Mouse (Mus musculus) forebrain, postnatal 0 days (tissue): ENCODE measurements around the gene Acsl6. TPM values are rescaled to one million over a fixed set of nuclear protein-coding genes. Genes with fewer than 3 reads are reported as not detected.
A peak's percentile ranks its signal among the peaks of the same experiment; 100 is the strongest.

Experiments used
- ATAC-seq: fragments of 200-750 bp; cut with Nextera tagmentation; 2 replicates; pipeline ENCODE4 v1.8.0; 2017; ENCODE audit warnings: mild to moderate bottlenecking, moderate library complexity
- DNase-seq: peaks from one replicate; pipeline ENCODE4 v3.0.0-alpha.2; 2015
- H3K27ac ChIP-seq: fragments of 300-500 bp; sonication (generic); 2 replicates; pipeline ENCODE4 v1.5.1; 2014; ENCODE audit warnings: low read depth, mild to moderate bottlenecking, antibody characterized with exemption, low read length, moderate library complexity, mixed read lengths
- H3K27me3 ChIP-seq: fragments of 300-500 bp; sonication (generic); 2 replicates; pipeline ENCODE4 v1.6.1; 2014; ENCODE audit warnings: mild to moderate bottlenecking, low read length, mixed read lengths; ENCODE audit not compliant: insufficient read depth
- H3K36me3 ChIP-seq: fragments of 300-500 bp; sonication (generic); 2 replicates; pipeline ENCODE4 v1.6.1; 2014; ENCODE audit warnings: mild to moderate bottlenecking, moderate library complexity; ENCODE audit not compliant: insufficient read depth
- H3K4me1 ChIP-seq: fragments of 300-500 bp; sonication (generic); 2 replicates; pipeline ENCODE4 v1.6.1; 2014; ENCODE audit warnings: antibody characterized with exemption; ENCODE audit not compliant: insufficient read depth
- H3K4me2 ChIP-seq: fragments of 300-500 bp; sonication (generic); 2 replicates; pipeline ENCODE4 v1.6.1; 2014; ENCODE audit warnings: low read depth, mild to moderate bottlenecking, moderate library complexity
- H3K4me3 ChIP-seq: fragments of 300-500 bp; sonication (generic); 2 replicates; pipeline ENCODE4 v1.5.1; 2014; ENCODE audit warnings: low read depth, low read length, mixed read lengths
- H3K9ac ChIP-seq: fragments of 300-500 bp; sonication (generic); 2 replicates; pipeline ENCODE4 v1.6.1; 2014; ENCODE audit warnings: mild to moderate bottlenecking
- H3K9me3 ChIP-seq: fragments of 300-500 bp; sonication (generic); 2 replicates; pipeline ENCODE4 v1.6.1; 2016; ENCODE audit warnings: low read length
- CTCF ChIP-seq: sonication (generic); IDR thresholded peaks from 2 replicates; pipeline ENCODE4 v1.5.1; 2016; ENCODE audit warnings: antibody characterized with exemption, control low read depth, low read depth
- WGBS: fragments of 180-500 bp; shearing (Covaris S2); extraction: QIAGEN DNeasy Blood & Tissue Kit; methylation state at CpG from one replicate; pipeline ENCODE4 v1.1.7; 2014; 5-methylcytosine and 5-hydroxymethylcytosine counted together
- polyA plus RNA-seq: library from polyadenylated mRNA; unstranded; fragments of >200 nt; fragmentation: Nextera tagmentation; extraction: Ambion mirVana; gene quantifications from 2 replicates; pipeline ENCODE4 v1.2.1, GENCODE M21; 2015
- total RNA-seq: library from RNA; depleted of rRNA; stranded (reverse); fragments of >200 nt; gene quantifications from 2 replicates; pipeline ENCODE4 v1.2.3, GENCODE M21; 2014; rRNA removed

Acsl6 gene
- total RNA-seq, result 56.3 and 57.7 TPM in 2 replicates
- 44.7 and 48.5 TPM in 2 replicates for polyA plus RNA-seq

DNA sequence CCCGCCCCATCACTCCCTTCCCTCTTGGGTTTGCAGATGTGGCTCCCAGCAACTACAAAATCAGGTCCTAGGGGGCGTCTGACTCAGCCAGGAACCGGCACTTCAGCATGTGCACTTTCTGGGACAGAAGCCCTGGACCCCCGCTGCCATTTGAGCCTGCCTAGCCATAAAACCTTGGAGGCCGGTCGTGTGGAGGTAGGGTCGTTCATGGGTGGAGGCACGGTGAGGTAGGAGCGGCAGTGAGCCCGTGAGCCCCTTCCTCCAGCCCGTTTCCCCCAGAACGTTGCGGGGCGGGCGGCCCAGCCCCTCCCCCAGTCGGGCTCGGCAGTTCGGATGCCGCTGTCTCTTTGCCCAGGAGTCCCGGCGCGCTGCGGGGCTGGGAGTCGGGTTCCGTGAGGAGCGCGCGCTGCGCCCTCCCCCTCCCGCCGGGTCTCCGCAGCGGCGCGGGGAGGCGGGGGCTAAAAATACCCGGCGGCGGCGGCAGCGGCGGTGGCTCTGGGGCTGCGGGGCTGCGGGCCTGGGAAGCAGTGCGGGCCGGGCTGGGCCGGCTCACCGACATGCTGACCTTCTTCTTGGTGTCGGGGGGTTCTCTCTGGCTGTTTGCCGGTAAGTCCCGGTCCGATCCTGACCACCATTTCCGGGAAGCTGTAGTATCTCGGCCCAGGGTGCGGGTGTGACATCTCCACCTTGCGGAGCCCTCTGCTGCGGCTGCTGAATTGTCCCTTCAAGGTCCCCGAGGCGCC lies at the start of gene Acsl6:
Gene Acsl6 (plus strand): TSS at position 71 of the 743 bp plus-strand sequence.
- peak; percentile 64 for TF ChIP-seq CTCF
- peak within 1 kb of the TSS; percentile 72 for H3K4me3 ChIP-seq
- no peaks in the 10 kb centered on the region for H3K36me3 ChIP-seq

DNA sequence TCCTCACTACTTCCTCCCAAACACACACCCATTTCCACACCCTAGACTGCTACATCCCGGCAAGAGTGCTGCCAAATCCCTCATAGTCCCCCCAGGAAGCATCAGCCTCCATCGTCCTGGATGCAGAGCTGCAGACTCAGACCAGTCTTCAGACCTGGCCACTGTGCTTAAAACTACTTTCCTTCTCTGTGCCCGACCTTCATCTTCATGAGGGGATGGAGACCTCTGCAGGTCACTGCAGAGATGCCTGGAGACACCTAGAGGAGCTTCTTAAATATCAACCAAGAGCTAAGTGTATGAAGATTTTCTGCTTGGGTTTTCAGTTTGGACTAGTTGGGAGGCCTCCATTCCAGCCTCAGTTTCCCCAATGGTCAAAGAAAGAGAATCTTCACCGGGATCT lies 49.5 kb upstream of the Acsl6 start:
- Histone ChIP-seq H3K9me3 (no peaks in the 10 kb centered on the region), H3K4me3 (no peak overlapping the region), H3K4me2 (no peak overlapping the region), H3K9ac (no peak overlapping the region), H3K27me3 (no peaks in the 10 kb centered on the region), H3K27ac (no peak overlapping the region), H3K4me1 (no peaks in the 10 kb centered on the region), H3K36me3 (no peaks in the 10 kb centered on the region)
- WGBS, result 66% methylated on average over 4 of the region's 4 CpGs
- DNase-seq, result no peak
- TF ChIP-seq CTCF, result peak; percentile 40
- ATAC-seq, result no peak

More for the DNA sequence above, at the start of gene Acsl6:
- peak within 1 kb of the TSS; percentile 74 for H3K4me2 ChIP-seq
- H3K9me3 ChIP-seq, result no peaks in the 10 kb centered on the region
- no peaks in the 10 kb centered on the region for H3K27me3 ChIP-seq
- ATAC-seq (peak; percentile 84), DNase-seq (peak; percentile 85)
- 4% methylated on average over 52 of the region's 59 CpGs for WGBS
- peaks cover 13% of the 10 kb centered on the region for H3K4me1 ChIP-seq
- peak within 1 kb of the TSS; percentile 86 for H3K27ac ChIP-seq
- peak within 1 kb of the TSS; percentile 94 for H3K9ac ChIP-seq

DNA sequence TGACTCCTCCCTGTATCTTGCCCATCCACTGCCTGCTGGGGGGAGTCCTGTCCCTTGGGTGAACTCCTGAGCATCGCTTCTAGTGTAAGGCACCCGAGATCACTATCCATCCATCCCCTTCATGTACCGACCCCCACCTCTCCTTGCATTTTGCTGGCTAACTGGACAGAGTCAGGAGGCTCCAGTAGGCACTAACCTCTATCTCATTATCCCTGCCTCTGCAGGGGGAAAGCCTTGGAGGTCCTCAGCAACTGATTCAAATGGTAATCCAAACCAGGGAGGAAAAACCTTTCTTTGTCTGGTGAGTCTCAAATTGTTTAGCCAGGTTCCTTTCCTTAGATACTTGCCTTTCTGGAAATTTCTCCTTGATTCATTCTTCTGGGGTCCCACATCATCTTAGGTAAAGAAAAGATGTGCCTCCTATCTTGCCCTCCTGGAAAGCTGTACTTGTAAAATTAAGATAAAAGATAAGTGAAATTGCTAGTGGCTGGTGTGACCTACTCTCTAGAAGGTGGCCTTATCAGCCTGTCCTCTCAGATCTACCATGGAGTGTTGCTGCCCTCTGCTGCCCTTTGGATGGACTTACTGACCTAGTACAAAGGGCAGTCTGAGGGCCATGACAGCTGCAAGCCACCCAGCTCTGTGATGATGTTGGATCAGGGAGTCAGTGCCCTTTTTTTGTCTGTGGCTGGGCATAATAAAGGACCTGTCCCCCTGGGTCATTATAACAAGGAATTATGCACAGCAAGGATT lies 46.8 kb upstream of the Acsl6 start:
- TF ChIP-seq CTCF, result peak; percentile 80
- DNase-seq (peak; percentile 78), ATAC-seq (peak; percentile 86)
- no peak overlapping the region for H3K9ac ChIP-seq
- H3K36me3 ChIP-seq, result no peaks in the 10 kb centered on the region
- WGBS, result 31% methylated on average over 3 of the region's 3 CpGs
- no peak overlapping the region for H3K4me3 ChIP-seq
- no peaks in the 10 kb centered on the region for H3K4me1 ChIP-seq
- H3K27ac ChIP-seq, result no peak overlapping the region
- H3K27me3 ChIP-seq, result no peaks in the 10 kb centered on the region
- H3K9me3 ChIP-seq, result no peaks in the 10 kb centered on the region
- no peak overlapping the region for H3K4me2 ChIP-seq

DNA sequence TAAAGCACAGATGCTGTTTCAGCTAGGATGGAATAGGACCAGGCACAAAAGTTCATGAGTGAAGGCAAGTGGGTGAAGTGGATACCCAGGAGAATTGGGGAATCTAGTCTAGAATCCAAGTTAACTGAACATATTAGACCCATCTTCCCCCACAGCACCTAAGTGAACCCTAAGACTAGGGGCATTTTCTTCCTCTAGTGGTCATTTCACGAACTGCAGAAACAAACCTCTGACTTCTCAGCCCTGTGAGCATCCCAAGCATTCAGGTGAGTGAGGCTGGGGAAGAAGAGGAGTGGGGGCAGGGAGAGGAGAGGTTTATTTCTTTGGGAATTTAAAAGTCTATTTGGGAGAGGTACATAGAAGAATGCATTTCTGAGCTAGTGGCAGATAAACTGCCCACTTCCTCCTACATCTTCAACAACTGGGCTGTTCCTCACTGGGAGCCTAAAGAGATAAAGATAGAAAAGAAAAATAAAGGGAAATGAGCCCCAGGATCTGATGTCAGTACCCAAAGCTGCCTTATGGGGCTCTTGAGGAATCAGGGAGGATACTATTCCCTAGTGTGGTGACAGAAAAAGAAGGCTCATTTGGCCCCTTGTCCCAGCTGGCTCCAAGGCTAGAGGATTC lies 40.1 kb upstream of the Acsl6 start:
- peak; percentile 24; the same call in 1 of the 2 replicates for TF ChIP-seq CTCF
- Histone ChIP-seq H3K27me3 (no peaks in the 10 kb centered on the region), H3K9ac (no peak overlapping the region), H3K36me3 (no peaks in the 10 kb centered on the region), H3K4me1 (no peaks in the 10 kb centered on the region), H3K4me3 (no peak overlapping the region), H3K9me3 (no peaks in the 10 kb centered on the region), H3K4me2 (no peak overlapping the region), H3K27ac (no peak overlapping the region)
- 13% methylated on average over 1 of the region's 1 CpGs for WGBS
- ATAC-seq (no peak), DNase-seq (no peak)

DNA sequence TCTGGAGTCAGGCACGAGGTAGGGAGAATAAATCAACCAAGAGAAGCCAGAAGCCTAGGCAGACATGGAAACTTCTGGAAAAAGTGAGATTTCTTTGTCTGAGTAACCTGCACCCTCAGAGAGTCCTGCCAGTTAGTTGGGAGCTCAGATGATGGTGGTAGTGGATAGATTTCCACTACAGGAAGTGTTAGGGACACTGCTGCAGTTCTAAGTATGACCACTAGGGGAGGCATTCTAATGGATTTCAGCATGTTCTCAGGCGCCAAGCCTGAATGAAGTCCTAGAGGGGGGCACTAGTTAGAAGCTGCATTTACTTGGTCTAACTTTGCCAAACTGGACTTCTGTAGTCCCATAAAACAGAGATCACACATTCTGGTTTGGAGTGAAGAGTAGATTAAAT lies 39.1 kb upstream of the Acsl6 start:
- no peak overlapping the region for H3K27ac ChIP-seq
- no peaks in the 10 kb centered on the region for H3K36me3 ChIP-seq
- peak; percentile 85 for TF ChIP-seq CTCF
- H3K9ac ChIP-seq, result no peak overlapping the region
- H3K9me3 ChIP-seq, result no peaks in the 10 kb centered on the region
- H3K4me1 ChIP-seq, result no peaks in the 10 kb centered on the region
- no peak overlapping the region for H3K4me3 ChIP-seq
- DNase-seq (peak; percentile 67), ATAC-seq (no peak)
- WGBS, result 58% methylated on average over 2 of the region's 2 CpGs
- H3K4me2 ChIP-seq, result no peak overlapping the region
- H3K27me3 ChIP-seq, result no peaks in the 10 kb centered on the region

DNA sequence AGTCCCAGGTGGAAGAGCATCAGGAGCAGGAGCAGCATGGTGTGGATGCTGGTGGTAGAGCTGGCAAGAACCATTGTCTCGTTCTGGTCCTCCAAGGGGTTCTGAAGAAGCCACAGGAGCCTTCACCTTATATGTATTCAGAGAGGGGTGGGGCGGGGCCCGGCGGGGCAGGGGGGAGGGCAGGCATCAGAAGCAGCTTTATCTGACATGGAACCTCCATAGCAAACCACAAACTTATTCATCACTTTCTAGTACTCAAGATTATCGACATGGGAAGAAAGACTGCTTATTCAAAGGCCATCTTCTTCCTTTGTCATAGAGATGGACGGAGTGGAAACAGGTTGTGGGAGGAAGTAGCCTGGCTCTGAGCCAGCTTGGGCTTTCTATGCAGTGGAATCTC lies 36.4 kb upstream of the Acsl6 start, which contains the start of gene Il3:
Gene Il3 (minus strand): TSS at position 101 of the 400 bp plus-strand sequence.
- no peak within 1 kb of the TSS for H3K9ac ChIP-seq
- H3K4me1 ChIP-seq, result no peaks in the 10 kb centered on the region
- no peak within 1 kb of the TSS for H3K4me3 ChIP-seq
- no peaks in the 10 kb centered on the region for H3K36me3 ChIP-seq
- no peaks in the 10 kb centered on the region for H3K27me3 ChIP-seq
- H3K4me2 ChIP-seq, result no peak within 1 kb of the TSS
- H3K9me3 ChIP-seq, result no peaks in the 10 kb centered on the region
- WGBS, result 92% methylated on average over 6 of the region's 6 CpGs
- H3K27ac ChIP-seq, result no peak within 1 kb of the TSS
- ATAC-seq (no peak), DNase-seq (no peak)
- TF ChIP-seq CTCF, result no peak
